Mouse (Mus musculus) large intestine, adult 2 months (tissue): ENCODE results near the gene Wnt16. TPM values are rescaled to one million over a fixed set of nuclear protein-coding genes. Genes with fewer than 3 reads are reported as not detected.
"Not testable (repeated sequence)": the region's sequence is repeated elsewhere in the genome, so short reads cannot be mapped to it uniquely, and the experiment has no call there.

Source experiments
- DNase-seq: peaks from one replicate; pipeline ENCODE4 v3.0.0-alpha.2; 2012; ENCODE audit warnings: low read depth, low spot score
- WGBS: fragments of 180-500 bp; shearing (Covaris S2); methylation state at CpG from one replicate; pipeline ENCODE4 v1.1.7; 2018; 5-methylcytosine and 5-hydroxymethylcytosine counted together
- polyA plus RNA-seq: library from polyadenylated mRNA; depleted of rRNA; stranded (reverse); fragments of >200 nt; gene quantifications from 2 replicates; pipeline ENCODE4 v1.2.3, GENCODE M21; 2012; rRNA removed

Gene Wnt16
- polyA plus RNA-seq, result not detected in 2 replicates

GRCm38 (mm10) chr6:22288004-22288736 lies at the start of gene Wnt16:
Gene Wnt16, plus strand, starts transcription at chr6:22288227.
- 18% methylated on average over 20 of the region's 20 CpGs for WGBS
- DNase-seq, result no peak

- 82% methylated on average over 8 of the region's 8 CpGs for WGBS
- no peak for DNase-seq
These were observed 44.7 kb upstream of the Wnt16 start for GRCm38 (mm10) chr6:22243321-22243720.

- 93% methylated on average over 2 of the region's 2 CpGs for whole genome bisulfite sequencing
- no peak for DNase-seq
These were observed 41.3 kb upstream of the Wnt16 start for GRCm38 (mm10) chr6:22246696-22247095.

- WGBS, result 28% methylated on average over 4 of the region's 4 CpGs
- peak; percentile 67 for DNase-seq
These were observed 29.2 kb upstream of the Wnt16 start for GRCm38 (mm10) chr6:22258784-22259183.

GRCm38 (mm10) chr6:22262519-22262918 lies 25.5 kb upstream of the Wnt16 start:
- 79% methylated on average over 4 of the region's 4 CpGs for WGBS
- DNase-seq, result no peak

- not testable (repeated sequence) for DNase-seq
- WGBS, result 83% methylated on average over 8 of the region's 8 CpGs
These were observed 23.9 kb upstream of the Wnt16 start for GRCm38 (mm10) chr6:22264094-22264493.

- DNase-seq, result no peak
- WGBS, result 68% methylated on average over 4 of the region's 4 CpGs
These were observed 22.0 kb upstream of the Wnt16 start for GRCm38 (mm10) chr6:22266018-22266417.

GRCm38 (mm10) chr6:22267807-22268667 lies 20.0 kb upstream of the Wnt16 start:
- WGBS, result 73% methylated on average over 5 of the region's 5 CpGs
- no peak for DNase-seq

- DNase-seq, result no peak
These were observed 19.4 kb upstream of the Wnt16 start for GRCm38 (mm10) chr6:22268677-22269076.

- DNase-seq, result no peak
- 37% methylated on average over 8 of the region's 8 CpGs for WGBS
These were observed 18.0 kb upstream of the Wnt16 start for GRCm38 (mm10) chr6:22269840-22270521.

GRCm38 (mm10) chr6:22277941-22278340 lies 10.1 kb upstream of the Wnt16 start:
- no peak for DNase-seq
- 88% methylated on average over 3 of the region's 3 CpGs for WGBS

GRCm38 (mm10) chr6:22280217-22280861 lies 7.7 kb upstream of the Wnt16 start:
- DNase-seq, result no peak

GRCm38 (mm10) chr6:22282405-22282804 lies 5.6 kb upstream of the Wnt16 start:
- 76% methylated on average over 4 of the region's 4 CpGs for WGBS
- DNase-seq, result no peak

More at GRCm38 (mm10) chr6:22280217-22280861, 7.7 kb upstream of the Wnt16 start:
- WGBS, result 14% methylated on average over 14 of the region's 14 CpGs

- 2% methylated on average over 38 of the region's 38 CpGs for WGBS
- no peak for DNase-seq
These were observed 872 bp downstream of the Wnt16 start for GRCm38 (mm10) chr6:22288737-22289460.

GRCm38 (mm10) chr6:22289461-22290021 lies 1.5 kb downstream of the Wnt16 start:
- WGBS, result 7% methylated on average over 21 of the region's 21 CpGs
- DNase-seq, result no peak

GRCm38 (mm10) chr6:22290790-22291189 lies 2.8 kb downstream of the Wnt16 start:
- WGBS, result 85% methylated on average over 8 of the region's 8 CpGs
- no peak for DNase-seq

- 53% methylated on average over 4 of the region's 4 CpGs for WGBS
- no peak for DNase-seq
These were observed 4.0 kb downstream of the Wnt16 start for GRCm38 (mm10) chr6:22292056-22292455.

GRCm38 (mm10) chr6:22293922-22294321 lies 5.9 kb downstream of the Wnt16 start:
- WGBS, result 56% methylated on average over 3 of the region's 3 CpGs
- no peak for DNase-seq

GRCm38 (mm10) chr6:22297028-22297427 lies 9.0 kb downstream of the Wnt16 start:
- no peak for DNase-seq
- 69% methylated on average over 6 of the region's 6 CpGs for WGBS
